Mouse (Mus musculus) cerebellum, adult 9-10 months (tissue): ENCODE results near the gene Cep290.
A peak's percentile ranks its signal among the peaks of the same experiment; 100 is the strongest.

ENCODE experiments used
- DNase-seq: peaks from one replicate; pipeline ENCODE4 v3.0.0; 2022

Cep290 gene

GRCm38 (mm10) chr10:100598339-100598738, 111.0 kb downstream of the Cep290 start:
- no peak for DNase-seq

GRCm38 (mm10) chr10:100603511-100603910, 116.2 kb downstream of the Cep290 start:
- DNase-seq = no peak

GRCm38 (mm10) chr10:100604254-100604653, 116.9 kb downstream of the Cep290 start:
- peak; percentile 30 for DNase-seq

- DNase-seq = peak; percentile 68
These were observed 130.0 kb downstream of the Cep290 start for GRCm38 (mm10) chr10:100617233-100617903.

DNA sequence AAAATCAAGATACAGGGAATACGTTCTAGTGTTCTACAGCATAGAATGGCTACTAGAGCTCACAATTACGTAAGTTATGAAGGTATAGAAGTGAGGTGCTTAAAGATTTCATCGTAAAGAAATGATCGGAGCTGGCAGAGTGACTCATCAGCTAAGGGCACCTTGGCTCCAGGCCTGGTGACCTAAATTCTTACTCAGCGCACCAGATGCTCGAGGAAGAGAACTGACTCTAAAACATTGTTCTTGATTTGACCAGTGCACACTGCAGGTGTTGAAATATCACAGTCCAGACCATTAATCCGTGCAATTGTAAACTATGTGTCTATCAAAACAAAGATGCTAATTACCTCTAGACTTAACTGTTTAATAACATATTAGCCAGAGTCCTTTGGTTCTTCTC, 132.1 kb downstream of the Cep290 start:
- peak; percentile 37 for DNase-seq

DNA sequence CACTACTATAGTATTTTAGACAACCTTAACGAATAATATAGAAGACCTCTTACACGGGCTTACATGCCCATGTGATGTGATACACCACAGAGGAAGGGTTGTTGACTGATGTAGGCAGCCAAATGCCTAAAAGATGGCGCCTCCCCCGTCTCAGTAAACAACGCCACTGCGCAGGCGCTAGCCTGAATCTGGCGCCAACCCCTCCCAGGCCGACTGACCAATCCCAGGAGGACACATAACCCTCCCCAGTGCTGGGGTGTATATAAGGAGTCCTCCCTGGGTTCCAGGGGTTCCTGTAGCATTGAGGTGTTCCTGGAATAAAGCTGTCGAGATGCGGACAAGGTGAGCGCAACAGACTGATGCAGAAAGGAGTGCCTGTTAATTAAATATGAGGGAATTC, 132.7 kb downstream of the Cep290 start:
- no peak for DNase-seq

GRCm38 (mm10) chr10:100622494-100622893, 135.1 kb downstream of the Cep290 start:
- DNase-seq = no peak
